Mouse (Mus musculus) liver, postnatal 0 days (tissue): ENCODE measurements around the gene Pde1a. TPM values are rescaled to one million over a fixed set of nuclear protein-coding genes. Genes with fewer than 3 reads are reported as not detected.

Source experiments
- ATAC-seq: fragments of 200-750 bp; cut with Nextera tagmentation; 2 replicates; pipeline ENCODE4 v1.8.0; 2017; ENCODE audit warnings: mild to moderate bottlenecking, moderate library complexity
- DNase-seq: peaks from one replicate; pipeline ENCODE4 v3.0.0-alpha.2; 2016
- H3K27ac ChIP-seq: fragments of 300-500 bp; sonication (generic); 2 replicates; pipeline ENCODE4 v1.5.1; 2014; ENCODE audit warnings: antibody characterized with exemption, moderate library complexity, mild to moderate bottlenecking, low read depth
- H3K27me3 ChIP-seq: fragments of 300-500 bp; sonication (generic); 2 replicates; pipeline ENCODE4 v1.6.1; 2014; ENCODE audit warnings: low read length, control low read depth, mixed read lengths; ENCODE audit not compliant: insufficient read depth
- H3K36me3 ChIP-seq: fragments of 300-500 bp; sonication (generic); replicated peaks from 2 replicates; pipeline ENCODE4 v1.6.1; 2014; ENCODE audit warnings: mild to moderate bottlenecking, control low read depth, low read length, moderate library complexity, mixed read lengths; ENCODE audit not compliant: insufficient read depth
- H3K4me1 ChIP-seq: fragments of 300-500 bp; sonication (generic); 2 replicates; pipeline ENCODE4 v1.6.1; 2014; ENCODE audit warnings: antibody characterized with exemption, mild to moderate bottlenecking, control low read depth; ENCODE audit not compliant: insufficient read depth
- H3K4me2 ChIP-seq: fragments of 300-500 bp; sonication (generic); 2 replicates; pipeline ENCODE4 v1.6.1; 2014; ENCODE audit warnings: low read depth, mild to moderate bottlenecking, low read length, moderate library complexity, mixed read lengths
- H3K4me3 ChIP-seq: fragments of 300-500 bp; sonication (generic); 2 replicates; pipeline ENCODE4 v1.5.1; 2014; ENCODE audit warnings: low read depth, low read length
- H3K9ac ChIP-seq: fragments of 300-500 bp; sonication (generic); replicated peaks from 2 replicates; pipeline ENCODE4 v1.6.1; 2014; ENCODE audit warnings: mild to moderate bottlenecking, moderate library complexity
- H3K9me3 ChIP-seq: fragments of 300-500 bp; sonication (generic); 2 replicates; pipeline ENCODE4 v1.6.1; 2016; ENCODE audit warnings: mild to moderate bottlenecking, control low read depth, low read length, mixed read lengths
- CTCF ChIP-seq: sonication (generic); IDR thresholded peaks from 2 replicates; pipeline ENCODE4 v1.5.1; 2016; ENCODE audit warnings: antibody characterized with exemption, low read depth
- EP300 ChIP-seq: IDR thresholded peaks from 2 replicates; pipeline ENCODE4 v1.6.1; 2016; ENCODE audit warnings: antibody characterized with exemption, low read depth, mild to moderate bottlenecking
- WGBS: fragments of 180-500 bp; shearing (Covaris S2); extraction: QIAGEN DNeasy Blood & Tissue Kit; methylation state at CpG from one replicate; pipeline ENCODE4 v1.1.7; 2014; ENCODE audit not compliant: insufficient replicate concordance; 5-methylcytosine and 5-hydroxymethylcytosine counted together
- polyA plus RNA-seq: library from polyadenylated mRNA; unstranded; fragments of >200 nt; fragmentation: Nextera tagmentation; extraction: Ambion mirVana; gene quantifications from 2 replicates; pipeline ENCODE4 v1.2.1, GENCODE M21; 2015

Pde1a gene
- polyA plus RNA-seq, 1 experiment from 2014 or later = 4.1 TPM

DNA sequence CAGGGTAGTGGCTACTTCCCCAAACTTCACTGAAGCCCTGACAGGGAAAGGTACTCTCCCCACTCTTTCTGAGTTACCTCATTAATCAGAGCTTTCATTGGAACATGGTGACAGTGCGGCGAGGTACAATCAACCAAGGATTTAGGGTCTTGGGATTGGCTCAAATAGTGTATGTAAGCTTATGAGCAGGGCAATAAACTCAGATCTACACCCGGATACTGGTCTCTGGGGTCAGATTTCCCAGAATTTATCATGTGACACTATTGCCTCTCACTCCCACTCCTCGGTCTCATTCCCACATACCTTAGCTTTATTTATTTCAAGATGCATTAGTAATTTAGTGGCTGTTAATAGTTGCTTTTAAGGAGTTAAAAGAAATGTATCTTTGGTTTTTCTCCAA, 303.4 kb downstream of the Pde1a start:
- H3K9me3 ChIP-seq = no peaks in the 10 kb centered on the region
- ATAC-seq (no peak), DNase-seq (no peak)
- H3K4me2 ChIP-seq = no peak overlapping the region
- 72% methylated on average over 4 of the region's 4 CpGs for WGBS
- H3K36me3 ChIP-seq = no peaks in the 10 kb centered on the region
- no peaks in the 10 kb centered on the region for H3K27me3 ChIP-seq
- no peak for TF ChIP-seq EP300
- no peak for TF ChIP-seq CTCF
- H3K4me3 ChIP-seq = no peak overlapping the region
- H3K4me1 ChIP-seq = no peaks in the 10 kb centered on the region
- H3K9ac ChIP-seq = no peak overlapping the region
- H3K27ac ChIP-seq = no peak overlapping the region

DNA sequence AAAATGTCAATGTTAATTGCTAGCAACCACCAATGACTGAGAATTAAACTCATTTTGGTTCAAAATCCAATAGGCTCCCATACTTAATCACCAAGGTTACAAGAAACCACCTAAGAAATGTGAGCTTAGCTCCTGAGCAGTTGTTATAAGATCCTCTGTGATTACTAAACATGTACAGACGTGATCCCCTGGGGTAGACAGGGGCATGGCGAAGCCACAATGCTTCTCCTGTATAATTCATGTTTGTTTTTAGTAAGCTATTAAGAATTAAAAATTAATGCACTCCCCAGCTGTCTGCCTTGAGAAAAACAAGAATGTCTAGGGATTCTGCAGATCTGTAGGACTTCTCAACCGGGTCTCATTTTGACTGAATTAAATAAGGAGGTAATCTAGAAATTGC, 309.7 kb downstream of the Pde1a start:
- TF ChIP-seq EP300 = no peak
- TF ChIP-seq CTCF = no peak
- Histone ChIP-seq H3K4me3 (no peak overlapping the region), H3K4me1 (no peaks in the 10 kb centered on the region), H3K36me3 (no peaks in the 10 kb centered on the region), H3K27me3 (no peaks in the 10 kb centered on the region), H3K9ac (no peak overlapping the region), H3K4me2 (no peak overlapping the region), H3K9me3 (no peaks in the 10 kb centered on the region), H3K27ac (no peak overlapping the region)
- no peak for DNase-seq
- no peak for ATAC-seq
- 75% methylated on average over 3 of the region's 3 CpGs for WGBS

DNA sequence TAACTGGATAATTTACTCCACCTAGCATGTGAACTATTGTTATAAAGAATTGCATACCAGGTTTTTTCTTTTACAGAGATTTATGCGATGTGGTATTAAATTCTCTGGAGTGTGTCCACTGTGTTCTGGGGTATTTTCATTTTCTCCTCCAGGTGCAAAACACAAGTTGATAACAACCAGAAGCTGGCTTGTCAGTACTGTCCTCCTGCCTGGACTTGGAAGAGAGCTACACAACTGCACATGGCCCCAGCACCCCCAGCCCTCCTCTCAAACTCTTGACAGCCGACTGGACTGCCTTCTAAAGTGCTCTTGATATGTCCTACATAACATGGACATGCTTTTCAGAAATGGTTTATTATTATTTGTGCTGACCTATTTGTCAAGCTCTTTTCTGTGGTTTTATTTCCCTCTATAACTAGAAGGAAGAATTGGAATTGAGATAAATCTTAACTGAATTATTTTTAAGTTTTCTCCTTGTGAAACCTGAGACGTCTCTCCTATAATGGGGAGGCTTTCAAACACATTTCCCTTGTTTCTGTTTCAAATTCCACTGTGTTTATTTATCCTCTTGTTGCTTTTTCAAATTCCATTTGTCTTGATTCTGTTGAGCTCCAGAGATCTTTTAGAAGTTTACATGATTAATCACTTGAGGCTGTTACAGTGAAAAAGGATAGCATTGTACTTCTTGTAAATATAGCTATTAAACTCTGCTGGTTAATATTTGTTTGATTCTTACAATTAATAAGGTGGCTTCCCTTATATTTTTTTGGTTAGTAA, 313.4 kb downstream of the Pde1a start:
- DNase-seq (no peak), ATAC-seq (no peak)
- whole genome bisulfite sequencing = 64% methylated on average over 3 of the region's 3 CpGs
- no peak overlapping the region for H3K9ac ChIP-seq
- no peaks in the 10 kb centered on the region for H3K9me3 ChIP-seq
- no peak overlapping the region for H3K4me3 ChIP-seq
- H3K27ac ChIP-seq = no peak overlapping the region
- H3K27me3 ChIP-seq = no peaks in the 10 kb centered on the region
- no peak overlapping the region for H3K4me2 ChIP-seq
- TF ChIP-seq CTCF (no peak), EP300 (no peak)
- H3K36me3 ChIP-seq = no peaks in the 10 kb centered on the region
- no peaks in the 10 kb centered on the region for H3K4me1 ChIP-seq

DNA sequence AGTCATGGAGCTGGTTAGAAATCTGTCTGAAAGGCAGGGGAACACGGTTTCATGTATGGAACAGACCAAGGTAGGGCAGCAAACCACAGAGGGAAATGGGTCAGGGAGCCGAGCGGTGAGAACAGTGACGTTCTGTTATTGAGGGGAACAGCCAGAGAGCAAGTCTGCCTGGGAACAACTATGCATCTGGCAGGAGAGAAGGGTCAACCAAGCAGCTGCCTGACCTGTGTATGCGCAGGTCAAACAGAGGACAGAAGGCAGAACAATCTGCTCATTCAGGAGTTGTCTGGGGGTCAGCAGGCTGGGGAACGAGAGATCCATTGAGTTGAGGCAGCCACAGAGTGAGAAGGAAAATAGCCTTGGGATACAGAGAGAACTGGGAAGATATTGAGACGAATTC, 330.6 kb downstream of the Pde1a start:
- ATAC-seq (no peak), DNase-seq (no peak)
- H3K9ac ChIP-seq = no peak overlapping the region
- 51% methylated on average over 7 of the region's 7 CpGs for WGBS
- no peak overlapping the region for H3K27ac ChIP-seq
- H3K4me3 ChIP-seq = no peak overlapping the region
- TF ChIP-seq CTCF (no peak), EP300 (no peak)
- H3K36me3 ChIP-seq = no peaks in the 10 kb centered on the region
- no peaks in the 10 kb centered on the region for H3K27me3 ChIP-seq
- no peaks in the 10 kb centered on the region for H3K4me1 ChIP-seq
- H3K9me3 ChIP-seq = no peaks in the 10 kb centered on the region
- no peak overlapping the region for H3K4me2 ChIP-seq

DNA sequence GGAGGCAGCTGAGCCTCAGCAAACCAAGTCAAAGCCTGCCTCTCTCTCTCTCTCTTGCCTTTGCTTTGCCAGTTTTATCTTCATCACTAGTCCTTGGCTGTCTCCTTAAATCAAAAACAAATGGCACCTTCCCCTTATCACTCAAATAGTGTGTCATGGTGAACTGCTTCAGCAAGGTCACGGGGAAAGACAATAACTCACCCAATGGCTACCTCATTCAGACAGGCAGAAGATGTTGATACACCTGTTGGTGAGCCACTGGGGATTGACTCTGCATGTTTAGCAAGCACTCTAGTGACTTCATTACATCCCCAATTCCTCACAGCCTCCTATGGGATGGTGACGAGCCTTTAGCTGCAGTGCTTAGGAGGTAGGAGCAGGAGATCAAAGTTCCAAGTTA, 331.8 kb downstream of the Pde1a start:
- H3K4me2 ChIP-seq = no peak overlapping the region
- ATAC-seq (no peak), DNase-seq (no peak)
- H3K27ac ChIP-seq = no peak overlapping the region
- no peak overlapping the region for H3K4me3 ChIP-seq
- H3K4me1 ChIP-seq = no peaks in the 10 kb centered on the region
- WGBS = 62% methylated on average over 2 of the region's 2 CpGs
- no peaks in the 10 kb centered on the region for H3K27me3 ChIP-seq
- no peaks in the 10 kb centered on the region for H3K36me3 ChIP-seq
- no peaks in the 10 kb centered on the region for H3K9me3 ChIP-seq
- TF ChIP-seq EP300 = no peak
- no peak for TF ChIP-seq CTCF
- no peak overlapping the region for H3K9ac ChIP-seq

GRCm38 (mm10) chr2:79793186-79793585, 336.1 kb downstream of the Pde1a start:
- H3K4me3 ChIP-seq = no peak overlapping the region
- no peaks in the 10 kb centered on the region for H3K4me1 ChIP-seq
- TF ChIP-seq EP300 = no peak
- no peak for TF ChIP-seq CTCF
- no peak overlapping the region for H3K27ac ChIP-seq
- no peaks in the 10 kb centered on the region for H3K27me3 ChIP-seq
- H3K4me2 ChIP-seq = no peak overlapping the region
- no peak for DNase-seq
- 60% methylated on average over 2 of the region's 2 CpGs for WGBS
- H3K9me3 ChIP-seq = no peaks in the 10 kb centered on the region
- no peak overlapping the region for H3K9ac ChIP-seq
- H3K36me3 ChIP-seq = no peaks in the 10 kb centered on the region
- no peak for ATAC-seq
